Mouse (Mus musculus): ENCODE measurements around the gene Tyw1. TPM values are rescaled to one million over a fixed set of nuclear protein-coding genes. Genes with fewer than 3 reads are reported as not detected.

The Tyw1 gene
- polyA plus RNA-seq, 2 experiments, result 15.3 to 25.3 TPM

- H3K4me2 ChIP-seq (replicated peaks; ENCODE audit: low read depth, low read length, severe bottlenecking), result no peak overlapping the region
- H3K9me3 ChIP-seq (ENCODE audit: control insufficient read depth, low read length), result no peaks in the 10 kb centered on the region
- H3K36me3 ChIP-seq (ENCODE audit: control insufficient read depth, insufficient read depth, low read length), result peaks cover 14% of the 10 kb centered on the region; the same call in 1 of the 2 replicates
- H3K27ac ChIP-seq (replicated peaks; ENCODE audit: low read depth, low read length), result no peak overlapping the region
- DNase-seq (ENCODE audit: low spot score) (no peak), ATAC-seq (ENCODE audit: low FRiP score, low read depth) (no peak)
- H3K27me3 ChIP-seq (ENCODE audit: control insufficient read depth, insufficient read depth, low read length), result no peaks in the 10 kb centered on the region
- no peak for TF ChIP-seq POLR2A (IDR thresholded peaks at IDR 0.05; ENCODE audit: borderline replicate concordance, extremely low read depth, insufficient read depth, insufficient read length)
- 95% methylated on average over 3 of the region's 3 CpGs for WGBS
- no peak overlapping the region for H3K9ac ChIP-seq (ENCODE audit: low read depth, low read length, severe bottlenecking)
- H3K4me1 ChIP-seq (ENCODE audit: control insufficient read depth, insufficient read depth, low read length), result no peaks in the 10 kb centered on the region
- H3K4me3 ChIP-seq (replicated peaks; ENCODE audit: low read length), result no peak overlapping the region
Measured at GRCm38 (mm10) chr5:130314926-130315325, 59.5 kb downstream of the Tyw1 start.

DNA sequence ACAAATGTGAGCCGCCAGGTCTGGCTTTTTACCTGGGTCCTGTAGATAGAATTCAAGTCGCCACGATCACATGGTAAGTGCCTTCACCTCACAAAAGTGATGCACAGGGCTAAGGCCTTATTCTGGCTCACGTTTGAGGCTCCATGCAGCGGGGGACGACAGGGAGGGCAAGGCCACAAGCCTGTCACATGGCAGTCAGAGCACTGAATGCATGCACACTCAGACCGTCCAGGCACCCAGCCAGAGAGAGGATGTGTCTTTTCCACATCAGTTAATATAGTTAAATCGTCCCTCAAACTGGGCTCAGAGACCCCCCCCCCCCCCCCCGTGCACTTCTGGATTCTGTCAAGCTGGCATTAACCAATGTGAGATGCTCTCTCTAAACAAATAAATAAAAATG, 60.9 kb downstream of the Tyw1 start:
- Histone ChIP-seq H3K9me3 (ENCODE audit: control insufficient read depth, low read length) (no peaks in the 10 kb centered on the region), H3K4me1 (ENCODE audit: control insufficient read depth, insufficient read depth, low read length) (0 out of 2 replicates have a peak, but pooled peaks cover 5% of the 10 kb centered on the region), H3K4me3 (replicated peaks; ENCODE audit: low read length) (no peak overlapping the region), H3K27ac (replicated peaks; ENCODE audit: low read depth, low read length) (no peak overlapping the region), H3K9ac (ENCODE audit: low read depth, low read length, severe bottlenecking) (no peak overlapping the region), H3K4me2 (replicated peaks; ENCODE audit: low read depth, low read length, severe bottlenecking) (no peak overlapping the region), H3K36me3 (ENCODE audit: control insufficient read depth, insufficient read depth, low read length) (peaks cover 12% of the 10 kb centered on the region; the same call in 1 of the 2 replicates), H3K27me3 (ENCODE audit: control insufficient read depth, insufficient read depth, low read length) (no peaks in the 10 kb centered on the region)
- ATAC-seq (ENCODE audit: low FRiP score, low read depth), result no peak
- WGBS, result 88% methylated on average over 9 of the region's 9 CpGs
- DNase-seq (ENCODE audit: low spot score), result no peak
- TF ChIP-seq POLR2A (IDR thresholded peaks at IDR 0.05; ENCODE audit: borderline replicate concordance, extremely low read depth, insufficient read depth, insufficient read length), result no peak

- 88% methylated on average over 5 of the region's 5 CpGs for WGBS
- no peak for TF ChIP-seq POLR2A (IDR thresholded peaks at IDR 0.05; ENCODE audit: borderline replicate concordance, extremely low read depth, insufficient read depth, insufficient read length)
- H3K9me3 ChIP-seq (ENCODE audit: control insufficient read depth, low read length), result peaks cover 6% of the 10 kb centered on the region; the same call in 1 of the 2 replicates
- ATAC-seq (ENCODE audit: low FRiP score, low read depth) (no peak), DNase-seq (ENCODE audit: low spot score) (no peak)
- H3K27me3 ChIP-seq (ENCODE audit: control insufficient read depth, insufficient read depth, low read length), result no peaks in the 10 kb centered on the region
- peaks cover 12% of the 10 kb centered on the region; the same call in 1 of the 2 replicates for H3K4me1 ChIP-seq (ENCODE audit: control insufficient read depth, insufficient read depth, low read length)
- peaks cover 10% of the 10 kb centered on the region; the same call in 1 of the 2 replicates for H3K36me3 ChIP-seq (ENCODE audit: control insufficient read depth, insufficient read depth, low read length)
- no peak overlapping the region for H3K27ac ChIP-seq (replicated peaks; ENCODE audit: low read depth, low read length)
- H3K9ac ChIP-seq (ENCODE audit: low read depth, low read length, severe bottlenecking), result no peak overlapping the region
- H3K4me2 ChIP-seq (replicated peaks; ENCODE audit: low read depth, low read length, severe bottlenecking), result no peak overlapping the region
- H3K4me3 ChIP-seq (replicated peaks; ENCODE audit: low read length), result no peak overlapping the region
Measured at GRCm38 (mm10) chr5:130319783-130320182, 64.4 kb downstream of the Tyw1 start.

GRCm38 (mm10) chr5:130320485-130320884, 65.1 kb downstream of the Tyw1 start:
- H3K9ac ChIP-seq (ENCODE audit: low read depth, low read length, severe bottlenecking), result no peak overlapping the region
- ATAC-seq (ENCODE audit: low FRiP score, low read depth), result no peak
- no peaks in the 10 kb centered on the region for H3K27me3 ChIP-seq (ENCODE audit: control insufficient read depth, insufficient read depth, low read length)
- TF ChIP-seq POLR2A (IDR thresholded peaks at IDR 0.05; ENCODE audit: borderline replicate concordance, extremely low read depth, insufficient read depth, insufficient read length), result no peak
- WGBS, result 71% methylated on average over 3 of the region's 3 CpGs
- no peak overlapping the region for H3K27ac ChIP-seq (replicated peaks; ENCODE audit: low read depth, low read length)
- DNase-seq (ENCODE audit: low spot score), result peak; percentile 18
- H3K4me3 ChIP-seq (replicated peaks; ENCODE audit: low read length), result no peak overlapping the region
- H3K9me3 ChIP-seq (ENCODE audit: control insufficient read depth, low read length), result peaks cover 6% of the 10 kb centered on the region; the same call in 1 of the 2 replicates
- H3K4me2 ChIP-seq (replicated peaks; ENCODE audit: low read depth, low read length, severe bottlenecking), result no peak overlapping the region
- H3K36me3 ChIP-seq (ENCODE audit: control insufficient read depth, insufficient read depth, low read length), result peaks cover 12% of the 10 kb centered on the region; the same call in 1 of the 2 replicates
- H3K4me1 ChIP-seq (ENCODE audit: control insufficient read depth, insufficient read depth, low read length), result peaks cover 12% of the 10 kb centered on the region; the same call in 1 of the 2 replicates

- H3K27ac ChIP-seq (replicated peaks; ENCODE audit: low read depth, low read length), result no peak overlapping the region
- peaks cover 12% of the 10 kb centered on the region; the same call in 1 of the 2 replicates for H3K4me1 ChIP-seq (ENCODE audit: control insufficient read depth, insufficient read depth, low read length)
- TF ChIP-seq POLR2A (IDR thresholded peaks at IDR 0.05; ENCODE audit: borderline replicate concordance, extremely low read depth, insufficient read depth, insufficient read length), result no peak
- H3K4me3 ChIP-seq (replicated peaks; ENCODE audit: low read length), result no peak overlapping the region
- ATAC-seq (ENCODE audit: low FRiP score, low read depth), result no peak
- no peaks in the 10 kb centered on the region for H3K27me3 ChIP-seq (ENCODE audit: control insufficient read depth, insufficient read depth, low read length)
- no peak for DNase-seq (ENCODE audit: low spot score)
- H3K9ac ChIP-seq (ENCODE audit: low read depth, low read length, severe bottlenecking), result no peak overlapping the region
- no peak overlapping the region for H3K4me2 ChIP-seq (replicated peaks; ENCODE audit: low read depth, low read length, severe bottlenecking)
- 97% methylated on average over 8 of the region's 8 CpGs for WGBS
- peaks cover 6% of the 10 kb centered on the region; the same call in 1 of the 2 replicates for H3K9me3 ChIP-seq (ENCODE audit: control insufficient read depth, low read length)
- peaks cover 12% of the 10 kb centered on the region for H3K36me3 ChIP-seq (ENCODE audit: control insufficient read depth, insufficient read depth, low read length)
Measured at GRCm38 (mm10) chr5:130325486-130325885, 70.1 kb downstream of the Tyw1 start.

Measured in limb, embryonic 14.5 days (tissue).